Mouse (Mus musculus) kidney, postnatal 25 days (tissue): ENCODE measurements around the gene Srsf12.
A peak's percentile ranks its signal among the peaks of the same experiment; 100 is the strongest.

Experiments
- DNase-seq, 2 experiments: peaks; one replicate each; pipeline ENCODE4 v3.0.0; 2021; ENCODE audit warnings: mixed read lengths in 2 of 2

Gene Srsf12

DNA sequence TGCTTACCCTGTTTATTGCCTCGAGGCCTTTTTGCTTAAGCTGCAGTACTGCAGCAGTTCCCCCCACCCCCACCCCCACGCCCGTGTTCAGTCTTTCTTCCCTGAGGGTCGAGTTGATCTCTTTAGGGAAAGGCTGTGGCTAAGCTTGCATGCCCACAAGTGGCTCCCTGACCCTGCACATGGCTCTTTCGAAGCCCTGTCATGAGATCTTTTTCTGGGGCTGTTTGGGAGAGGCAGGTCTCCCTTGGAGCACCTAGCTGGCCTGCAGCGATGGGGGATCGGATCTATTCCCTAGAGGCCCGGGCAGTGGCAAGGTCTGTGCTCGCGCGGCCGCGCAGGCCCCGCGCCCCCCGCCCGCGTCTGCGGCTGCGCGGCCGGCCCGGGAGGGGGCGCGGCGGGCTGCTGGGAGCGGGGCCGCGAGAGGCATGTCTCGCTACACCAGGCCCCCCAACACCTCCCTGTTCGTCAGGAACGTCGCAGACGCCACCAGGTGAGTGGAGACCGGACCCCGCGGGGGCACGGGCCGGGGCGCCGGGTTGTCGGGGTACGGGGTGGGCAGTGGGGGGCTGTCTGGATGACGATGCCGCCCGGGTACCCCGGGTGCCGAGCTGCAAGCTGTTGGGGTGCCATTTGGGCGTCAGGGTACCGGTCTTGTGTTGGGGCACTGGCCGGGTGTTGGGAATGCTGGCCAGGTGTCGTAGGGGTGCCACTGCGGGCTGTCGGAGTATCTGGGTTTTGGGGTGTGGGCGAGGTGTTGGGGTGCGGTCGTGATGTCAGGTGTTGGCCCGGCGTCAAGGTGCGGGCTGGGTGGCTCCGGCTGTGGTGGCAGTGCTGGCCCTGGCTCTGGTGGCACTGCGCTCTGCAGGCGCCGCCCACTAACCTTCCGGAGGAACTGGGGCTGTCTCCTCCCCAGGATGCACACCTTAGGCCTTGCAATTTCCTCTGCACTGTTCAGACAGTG lies at the start of gene Srsf12:
Gene Srsf12, plus strand, starts transcription at position 111 of the 961 bp plus-strand sequence.
- DNase-seq = peak; percentile 8 to 44

- no peak for DNase-seq
Observed at GRCm38 (mm10) chr4:33183477-33183876, 25.3 kb upstream of the Srsf12 start.

DNA sequence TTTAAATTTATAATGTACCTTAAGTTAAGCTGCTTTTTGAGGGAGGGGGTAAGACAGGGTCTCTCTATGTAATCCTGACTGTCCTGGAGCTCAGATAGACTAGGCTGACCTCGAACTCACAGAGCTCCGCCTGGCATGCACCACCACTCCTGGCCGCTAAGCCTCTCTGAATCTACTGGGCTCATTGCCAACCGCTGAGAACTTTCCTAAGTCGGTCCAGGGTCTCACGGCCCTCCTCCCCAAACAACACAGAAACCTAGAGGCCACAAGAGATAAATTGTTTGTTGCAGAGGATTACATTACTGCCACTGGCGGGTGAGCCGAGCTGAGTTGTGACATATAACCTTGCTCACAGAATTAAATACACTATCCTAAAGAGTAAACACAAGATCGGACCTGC lies 20.6 kb upstream of the Srsf12 start:
- peak; percentile 69 to 71 for DNase-seq

GRCm38 (mm10) chr4:33188781-33189734 lies 19.7 kb upstream of the Srsf12 start:
- DNase-seq = peak; percentile 92 to 96

GRCm38 (mm10) chr4:33189735-33190036 lies 19.1 kb upstream of the Srsf12 start, which contains the start of gene Pm20d2:
Gene Pm20d2, minus strand, starts transcription at chr4:33189737.
- no peak for DNase-seq

GRCm38 (mm10) chr4:33198117-33198516 lies 10.7 kb upstream of the Srsf12 start:
- no peak for DNase-seq

- peak; percentile 68 to 72 for DNase-seq
Observed at GRCm38 (mm10) chr4:33204682-33205081, 4.1 kb upstream of the Srsf12 start.

GRCm38 (mm10) chr4:33207551-33207950 lies 1.2 kb upstream of the Srsf12 start:
- DNase-seq = no peak

DNA sequence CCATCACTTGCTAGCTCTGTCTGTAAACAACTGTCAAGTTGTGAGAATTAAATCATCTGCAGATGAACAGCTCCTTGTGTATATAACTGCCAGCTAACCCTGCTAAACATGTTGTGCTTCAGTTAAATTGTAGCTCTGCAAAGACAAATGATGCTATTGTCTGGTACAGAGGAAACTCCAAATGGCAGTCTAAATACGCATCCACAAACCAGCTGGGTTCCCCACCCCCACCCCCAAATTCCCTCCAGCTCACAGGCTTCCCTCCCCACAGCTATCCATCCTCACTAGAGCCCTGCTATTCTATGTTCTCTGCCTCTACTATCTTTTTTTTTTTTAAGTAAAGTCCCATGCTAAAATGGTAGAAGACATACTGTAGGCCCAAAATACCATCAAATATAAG lies 13.1 kb downstream of the Srsf12 start:
- DNase-seq = no peak

DNA sequence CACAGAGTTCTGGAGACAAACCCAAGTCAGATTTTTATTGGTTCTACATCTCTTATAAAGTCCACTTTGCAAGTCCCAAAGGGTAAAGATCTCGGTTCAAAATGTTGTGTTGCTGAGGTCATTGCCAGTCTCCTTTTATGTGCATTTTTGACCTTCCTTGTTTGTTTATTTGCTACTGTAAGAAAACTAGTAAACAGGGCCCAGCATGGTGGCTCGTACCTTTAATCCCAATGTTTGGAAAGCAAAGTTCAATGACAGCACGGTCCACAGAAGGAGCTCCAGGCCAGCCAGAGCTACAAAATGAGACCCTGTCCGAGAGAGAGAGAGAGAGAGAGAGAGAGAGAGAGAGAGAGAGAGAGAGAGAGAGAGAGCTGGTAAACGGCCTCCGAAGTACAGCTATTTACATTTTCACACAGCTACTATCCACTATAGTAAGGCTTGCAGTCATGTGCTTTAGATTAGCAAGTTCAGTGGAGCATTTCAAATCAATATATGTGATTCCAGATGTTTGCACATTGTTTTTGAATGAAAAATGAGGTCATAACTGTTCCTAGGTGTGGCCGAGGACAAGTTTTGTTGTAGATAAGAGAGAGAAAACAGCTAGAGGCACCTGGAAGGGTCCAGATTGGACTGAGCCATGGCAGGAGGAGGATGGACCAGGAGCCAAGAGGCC lies 15.3 kb downstream of the Srsf12 start:
- no peak for DNase-seq

- DNase-seq = no peak
Observed at GRCm38 (mm10) chr4:33227164-33227563, 18.4 kb downstream of the Srsf12 start.

- DNase-seq = no peak
Observed at GRCm38 (mm10) chr4:33229639-33230038, 20.8 kb downstream of the Srsf12 start.

GRCm38 (mm10) chr4:33230881-33231280 lies 22.1 kb downstream of the Srsf12 start:
- no peak for DNase-seq

DNA sequence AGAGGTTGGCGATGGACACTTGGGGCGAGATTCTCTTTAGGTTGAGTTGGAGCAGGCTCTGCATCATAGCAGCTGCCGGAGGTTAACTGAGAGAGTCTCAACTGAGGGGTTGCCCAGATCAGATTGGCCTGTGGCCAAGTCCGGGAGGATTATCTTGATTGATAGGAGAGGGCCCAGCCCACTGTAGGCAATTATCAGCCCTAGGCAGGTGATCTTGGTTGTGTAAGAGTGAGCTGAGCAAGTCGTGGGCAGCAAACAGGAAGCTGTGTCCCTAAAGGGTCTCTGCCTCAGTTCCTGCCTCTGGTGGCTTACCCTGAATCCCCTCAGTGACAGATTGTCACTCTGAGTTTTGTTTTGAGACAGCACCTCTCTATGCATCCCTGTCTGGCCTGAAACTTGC lies 33.7 kb downstream of the Srsf12 start:
- DNase-seq = peak; percentile 32 to 46

GRCm38 (mm10) chr4:33243016-33243758 lies 34.4 kb downstream of the Srsf12 start:
- no peak for DNase-seq

- no peak for DNase-seq
Observed at GRCm38 (mm10) chr4:33243921-33244320, 35.1 kb downstream of the Srsf12 start.

DNA sequence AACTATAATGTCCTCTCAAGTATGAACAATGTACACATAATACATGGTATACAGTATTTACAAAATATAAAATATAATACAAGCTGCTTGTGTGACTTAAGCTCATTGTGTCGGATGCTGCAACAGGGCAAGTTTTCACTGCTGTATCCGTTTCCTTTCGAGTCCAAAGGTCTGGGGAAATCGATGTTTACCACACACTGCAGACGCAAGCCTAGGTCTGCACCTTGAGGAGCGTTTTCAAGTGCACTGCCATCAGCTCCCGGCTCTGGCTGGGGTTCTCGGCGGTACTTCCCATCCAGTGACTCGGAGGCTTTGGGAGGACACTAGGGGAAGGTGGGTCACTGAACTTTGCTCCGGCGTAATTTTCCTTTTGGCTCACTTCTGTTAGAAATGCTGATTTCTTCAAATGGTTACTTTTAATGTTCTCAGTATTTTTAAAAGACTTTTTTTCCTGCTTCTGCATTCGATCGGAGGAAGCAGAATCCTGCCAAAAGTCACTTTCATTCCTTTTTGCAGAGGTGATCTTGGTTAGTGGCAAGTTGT lies 37.1 kb downstream of the Srsf12 start:
- DNase-seq = peak in 1 of 2 experiments; percentile 33

DNA sequence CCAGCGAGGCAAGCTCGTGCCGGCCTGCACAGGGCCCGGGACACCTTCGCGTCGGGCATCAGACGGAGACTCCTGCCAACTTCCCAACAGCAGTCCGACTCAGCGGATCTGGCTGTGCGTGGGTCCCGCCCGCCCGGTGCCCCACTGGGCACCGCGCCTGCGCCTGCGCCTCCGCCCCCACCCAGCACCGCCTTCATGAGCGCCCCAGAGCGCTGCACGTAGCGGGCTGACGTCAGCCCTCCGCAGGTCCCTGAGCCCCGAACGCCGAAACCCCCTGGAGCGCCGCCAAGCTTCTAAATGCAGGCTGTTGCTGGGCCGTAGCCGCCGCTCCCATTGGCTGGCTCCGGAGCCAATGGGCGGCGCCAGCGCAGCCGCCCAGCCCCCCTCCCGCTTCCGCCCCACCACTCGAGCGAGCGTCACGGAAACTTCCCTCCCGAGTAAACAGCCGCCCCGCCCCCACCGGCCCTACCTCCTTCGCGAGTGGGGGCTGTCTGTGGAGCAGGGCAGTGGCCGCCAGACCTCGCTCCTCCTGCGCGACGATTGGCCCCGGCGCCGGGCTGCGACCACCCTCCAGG lies 38.8 kb downstream of the Srsf12 start:
- DNase-seq = peak; percentile 100

- DNase-seq = peak; percentile 98 to 99
Observed at GRCm38 (mm10) chr4:33248062-33248889, 39.5 kb downstream of the Srsf12 start.

- peak; percentile 39 to 61 for DNase-seq
Observed at GRCm38 (mm10) chr4:33248915-33249314, 40.1 kb downstream of the Srsf12 start.
